Mouse (Mus musculus): Measurements from ENCODE around the gene Krt8. TPM values are rescaled to one million over a fixed set of nuclear protein-coding genes. Genes with fewer than 3 reads are reported as not detected.

Gene Krt8
- polyA plus RNA-seq, 1 experiment: not detected

GRCm38 (mm10) chr15:102012260-102012765 lies 8.0 kb upstream of the Krt8 start:
- TF ChIP-seq CTCF (IDR thresholded peaks at IDR 0.05; ENCODE audit: borderline replicate concordance, insufficient read depth, low read length): no peak
- no peak for TF ChIP-seq POLR2A (IDR thresholded peaks at IDR 0.05; ENCODE audit: low read depth, low read length)
- H3K27ac ChIP-seq (ENCODE audit: insufficient read depth, low read length): no peak overlapping the region
- H3K4me1 ChIP-seq (ENCODE audit: control insufficient read depth, insufficient read depth, low read length): peaks cover 16% of the 10 kb centered on the region
- no peak overlapping the region for H3K4me3 ChIP-seq (ENCODE audit: insufficient read depth, low read length)

GRCm38 (mm10) chr15:102010569-102011245 lies 6.4 kb upstream of the Krt8 start:
- Histone ChIP-seq H3K4me3 (ENCODE audit: insufficient read depth, low read length) (no peak overlapping the region), H3K4me1 (ENCODE audit: control insufficient read depth, insufficient read depth, low read length) (peaks cover 17% of the 10 kb centered on the region), H3K27ac (ENCODE audit: insufficient read depth, low read length) (peak overlapping the region; percentile 7; the same call in 1 of the 2 replicates)
- TF ChIP-seq POLR2A (IDR thresholded peaks at IDR 0.05; ENCODE audit: low read depth, low read length) (no peak), CTCF (IDR thresholded peaks at IDR 0.05; ENCODE audit: borderline replicate concordance, insufficient read depth, low read length) (no peak)

- peaks cover 20% of the 10 kb centered on the region for H3K4me1 ChIP-seq (ENCODE audit: control insufficient read depth, insufficient read depth, low read length)
Measured at GRCm38 (mm10) chr15:102007097-102008069, 3.1 kb upstream of the Krt8 start.

GRCm38 (mm10) chr15:102006317-102006716 lies 2.0 kb upstream of the Krt8 start:
- TF ChIP-seq POLR2A (IDR thresholded peaks at IDR 0.05; ENCODE audit: low read depth, low read length) (no peak), CTCF (IDR thresholded peaks at IDR 0.05; ENCODE audit: borderline replicate concordance, insufficient read depth, low read length) (no peak)
- Histone ChIP-seq H3K4me1 (ENCODE audit: control insufficient read depth, insufficient read depth, low read length) (peaks cover 20% of the 10 kb centered on the region), H3K4me3 (ENCODE audit: insufficient read depth, low read length) (no peak overlapping the region), H3K27ac (ENCODE audit: insufficient read depth, low read length) (no peak overlapping the region)

More at GRCm38 (mm10) chr15:102007097-102008069, 3.1 kb upstream of the Krt8 start:
- no peak for TF ChIP-seq CTCF (IDR thresholded peaks at IDR 0.05; ENCODE audit: borderline replicate concordance, insufficient read depth, low read length)
- TF ChIP-seq POLR2A (IDR thresholded peaks at IDR 0.05; ENCODE audit: low read depth, low read length): no peak
- Histone ChIP-seq H3K27ac (ENCODE audit: insufficient read depth, low read length) (no peak overlapping the region), H3K4me3 (ENCODE audit: insufficient read depth, low read length) (no peak overlapping the region)

- Histone ChIP-seq H3K27ac (ENCODE audit: insufficient read depth, low read length) (no peak overlapping the region), H3K4me3 (ENCODE audit: insufficient read depth, low read length) (no peak overlapping the region), H3K4me1 (ENCODE audit: control insufficient read depth, insufficient read depth, low read length) (peaks cover 15% of the 10 kb centered on the region)
- no peak for TF ChIP-seq POLR2A (IDR thresholded peaks at IDR 0.05; ENCODE audit: low read depth, low read length)
- TF ChIP-seq CTCF (IDR thresholded peaks at IDR 0.05; ENCODE audit: borderline replicate concordance, insufficient read depth, low read length): no peak
Measured at GRCm38 (mm10) chr15:102005290-102005689, 1.0 kb upstream of the Krt8 start.

GRCm38 (mm10) chr15:102003516-102003915 lies 766 bp downstream of the Krt8 start:
- no peak overlapping the region for H3K27ac ChIP-seq (ENCODE audit: insufficient read depth, low read length)
- H3K4me1 ChIP-seq (ENCODE audit: control insufficient read depth, insufficient read depth, low read length): peaks cover 12% of the 10 kb centered on the region
- H3K4me3 ChIP-seq (ENCODE audit: insufficient read depth, low read length): no peak overlapping the region

GRCm38 (mm10) chr15:102002646-102003488 lies 1.4 kb downstream of the Krt8 start:
- H3K4me1 ChIP-seq (ENCODE audit: control insufficient read depth, insufficient read depth, low read length): peaks cover 12% of the 10 kb centered on the region
- no peak overlapping the region for H3K27ac ChIP-seq (ENCODE audit: insufficient read depth, low read length)
- H3K4me3 ChIP-seq (ENCODE audit: insufficient read depth, low read length): no peak overlapping the region
- TF ChIP-seq POLR2A (IDR thresholded peaks at IDR 0.05; ENCODE audit: low read depth, low read length) (no peak), CTCF (IDR thresholded peaks at IDR 0.05; ENCODE audit: borderline replicate concordance, insufficient read depth, low read length) (no peak)

More at GRCm38 (mm10) chr15:102003516-102003915, 766 bp downstream of the Krt8 start:
- TF ChIP-seq CTCF (IDR thresholded peaks at IDR 0.05; ENCODE audit: borderline replicate concordance, insufficient read depth, low read length): no peak

GRCm38 (mm10) chr15:101999676-102000335 lies 4.5 kb downstream of the Krt8 start:
- no peaks in the 10 kb centered on the region for H3K4me1 ChIP-seq (ENCODE audit: control insufficient read depth, insufficient read depth, low read length)
- no peak overlapping the region for H3K4me3 ChIP-seq (ENCODE audit: insufficient read depth, low read length)
- TF ChIP-seq POLR2A (IDR thresholded peaks at IDR 0.05; ENCODE audit: low read depth, low read length) (no peak), CTCF (IDR thresholded peaks at IDR 0.05; ENCODE audit: borderline replicate concordance, insufficient read depth, low read length) (no peak)
- H3K27ac ChIP-seq (ENCODE audit: insufficient read depth, low read length): no peak overlapping the region

Data from embryonic fibroblast, embryonic 13.5 days (primary cell).